Comparison of ENCODE assay signal across 8 mouse cellular contexts in the genomic region with DNA sequence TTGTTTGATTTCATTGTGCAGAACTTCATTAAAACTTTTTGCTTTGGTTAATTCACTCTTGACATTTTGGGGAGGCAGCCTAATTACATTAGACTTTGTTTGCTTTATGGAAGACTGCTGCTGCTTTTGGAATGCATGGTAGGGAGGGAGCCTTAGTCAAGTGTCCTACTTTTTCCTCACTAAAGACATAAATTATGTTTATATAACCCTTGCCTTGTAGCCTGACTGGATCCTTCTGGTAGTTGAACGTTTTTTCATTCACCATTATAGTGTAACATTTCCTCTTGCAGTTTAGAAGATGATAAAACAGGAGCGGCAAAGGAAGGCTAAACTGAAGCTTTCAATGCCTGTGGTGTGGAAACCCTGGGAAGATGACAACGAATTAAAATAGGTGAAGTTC. TPM values are rescaled to one million over a fixed set of nuclear protein-coding genes. Genes with fewer than 3 reads are reported as not detected.
A peak's percentile ranks its signal among the peaks of the same experiment; 100 is the strongest.
DNase-seq lines count a peak whose midpoint lies in the region; ATAC-seq and TF ChIP-seq lines count a peak whose summit lies in the region.

No protein-coding gene starts in this region.

- CTCF ChIA-PET in Patski (lab: Charles Lee) = no interaction called here

- peak overlapping the region; percentile 96 for H3K9ac ChIP-seq in heart, embryonic 15.5 days
- peak overlapping the region; percentile 98 for H3K9ac ChIP-seq in hindbrain, embryonic 14.5 days
- peak overlapping the region; percentile 88 for H3K9ac ChIP-seq in midbrain, embryonic 13.5 days (replicated peaks)

- peak overlapping the region; percentile 98 for H3K4me3 ChIP-seq in heart, embryonic 15.5 days
- peak overlapping the region; percentile 94 for H3K4me3 ChIP-seq in hindbrain, embryonic 14.5 days (replicated peaks; ENCODE audit: low read length)
- H3K4me3 ChIP-seq in midbrain, embryonic 13.5 days (replicated peaks) = peak overlapping the region; percentile 72

- DNase-seq in heart, postnatal 10 days = no peak
- no peak for DNase-seq in Patski (ENCODE audit: low read depth, low spot score)
- DNase-seq in hindbrain, embryonic 14.5 days (ENCODE audit: low spot score) = no peak
- no peak for DNase-seq in retina, postnatal 1 day
- no peak for DNase-seq in cerebellum, adult 18-20 months
- no peak for DNase-seq in right cerebral cortex, postnatal 10 days (ENCODE audit: low spot score in 2 of 2)

- no peaks in the 10 kb centered on the region for H3K36me3 ChIP-seq in heart, embryonic 15.5 days
- H3K36me3 ChIP-seq in hindbrain, embryonic 14.5 days (replicated peaks; ENCODE audit: control insufficient read depth, insufficient read depth) = no peaks in the 10 kb centered on the region
- no peaks in the 10 kb centered on the region for H3K36me3 ChIP-seq in midbrain, embryonic 13.5 days

- peak overlapping the region; percentile 79 for H3K4me2 ChIP-seq in heart, embryonic 15.5 days
- H3K4me2 ChIP-seq in hindbrain, embryonic 14.5 days (replicated peaks) = peak overlapping the region; percentile 83
- peak overlapping the region; percentile 65 for H3K4me2 ChIP-seq in midbrain, embryonic 13.5 days (replicated peaks)

- no peaks in the 10 kb centered on the region for H3K27me3 ChIP-seq in heart, embryonic 15.5 days
- peaks cover 3% of the 10 kb centered on the region for H3K27me3 ChIP-seq in Patski
- H3K27me3 ChIP-seq in hindbrain, embryonic 14.5 days (ENCODE audit: control insufficient read depth, insufficient read depth, low read length) = no peaks in the 10 kb centered on the region
- no peaks in the 10 kb centered on the region for H3K27me3 ChIP-seq in midbrain, embryonic 13.5 days

- POLR2A ChIA-PET in Patski (lab: Charles Lee) = no interaction called here

- ATAC-seq in heart, embryonic 15.5 days (replicated peaks; ENCODE audit: insufficient number of reproducible peaks, insufficient read depth, low FRiP score, low read depth) = no peak
- peak; percentile 7 for ATAC-seq in Patski
- ATAC-seq in hindbrain, embryonic 14.5 days (ENCODE audit: low FRiP score) = no peak
- ATAC-seq in midbrain, embryonic 13.5 days = no peak; the same call in 1 of the 2 replicates

- intact Hi-C loops in heart, postnatal 10 days (cut with DNase I) = loop anchor here (2.0 kb wide), 4 partner anchors 52 to 174 kb away; a partner anchor contains a TSS

- in situ Hi-C loops in Patski (cut with MboI; ENCODE audit: low pct_unique_long_range_greater_than_20kb) = loop anchor here (5.0 kb wide), 1 partner anchor 116 kb away; a partner anchor contains a TSS

- H3K27ac ChIP-seq in heart, embryonic 15.5 days = peak overlapping the region; percentile 97
- peak overlapping the region; percentile 84 for H3K27ac ChIP-seq in hindbrain, embryonic 14.5 days
- peak overlapping the region; percentile 78; the same call in 1 of the 2 replicates for H3K27ac ChIP-seq in midbrain, embryonic 13.5 days

- TF ChIP-seq CTCF in Patski (IDR thresholded peaks at IDR 0.05) = no peak

- no peaks in the 10 kb centered on the region for H3K9me3 ChIP-seq in heart, embryonic 15.5 days (replicated peaks)
- H3K9me3 ChIP-seq in hindbrain, embryonic 14.5 days (ENCODE audit: control insufficient read depth, low read length) = no peaks in the 10 kb centered on the region
- H3K9me3 ChIP-seq in midbrain, embryonic 13.5 days = no peaks in the 10 kb centered on the region

- peaks cover 28% of the 10 kb centered on the region for H3K4me1 ChIP-seq in heart, embryonic 15.5 days (replicated peaks)
- H3K4me1 ChIP-seq in hindbrain, embryonic 14.5 days (replicated peaks; ENCODE audit: control insufficient read depth, insufficient read depth, low read length) = peaks cover 14% of the 10 kb centered on the region; the same call in 1 of the 2 replicates
- H3K4me1 ChIP-seq in midbrain, embryonic 13.5 days (replicated peaks) = peaks cover 13% of the 10 kb centered on the region

- WGBS in heart, embryonic 15.5 days = 6% methylated on average over 3 of the region's 3 CpGs
- WGBS in hindbrain, embryonic 14.5 days = 9% methylated on average over 3 of the region's 3 CpGs
- WGBS in midbrain, embryonic 13.5 days = 17% methylated on average over 3 of the region's 3 CpGs

RNA-seq across cellular contexts. Expression of a gene that starts 0.4 kb away (rescaled TPM):
- 15.5 and 17.6 TPM in 2 replicates for polyA plus RNA-seq in heart, embryonic 15.5 days (2015; fragmentation: Nextera tagmentation; extraction: Ambion mirVana)
- 100 to 1,000 TPM; 176 to 191 TPM for total RNA-seq in heart, postnatal 10 days (2021)
- 49.9 TPM for polyA plus RNA-seq in Patski (2021)
- 9.2 and 10.3 TPM in 2 replicates for polyA plus RNA-seq in hindbrain, embryonic 14.5 days (2014; fragmentation: Nextera tagmentation; extraction: Ambion mirVana)
- 5.0 and 5.7 TPM in 2 replicates for polyA plus RNA-seq in midbrain, embryonic 13.5 days (2015; fragmentation: Nextera tagmentation; extraction: Ambion mirVana)
